Mouse (Mus musculus) kidney, adult 9 months (tissue): Measurements from ENCODE around the gene Gjb4.

Source experiments
- DNase-seq: peaks from one replicate; pipeline ENCODE4 v3.0.0; 2022

Gjb4 gene

GRCm38 (mm10) chr4:127349560-127350300 lies 4.2 kb downstream of the Gjb4 start:
- DNase-seq, result no peak

GRCm38 (mm10) chr4:127345000-127345399 lies 8.9 kb downstream of the Gjb4 start:
- DNase-seq, result no peak

- DNase-seq, result no peak
These were observed 12.5 kb downstream of the Gjb4 start for GRCm38 (mm10) chr4:127341372-127341771.

GRCm38 (mm10) chr4:127337668-127338067 lies 16.2 kb downstream of the Gjb4 start:
- DNase-seq, result no peak

- no peak for DNase-seq
These were observed 18.9 kb downstream of the Gjb4 start for GRCm38 (mm10) chr4:127334870-127335504.

GRCm38 (mm10) chr4:127331171-127331570 lies 22.7 kb downstream of the Gjb4 start:
- DNase-seq, result no peak

GRCm38 (mm10) chr4:127330181-127331100 lies 23.4 kb downstream of the Gjb4 start, which contains the start of gene Gjb3:
Gene Gjb3, minus strand, starts transcription at chr4:127330844.
- DNase-seq, result no peak

GRCm38 (mm10) chr4:127329751-127330150 lies 24.1 kb downstream of the Gjb4 start:
- DNase-seq, result no peak

- DNase-seq, result no peak
These were observed 24.8 kb downstream of the Gjb4 start for GRCm38 (mm10) chr4:127329046-127329445.

- DNase-seq, result no peak
These were observed 25.5 kb downstream of the Gjb4 start for GRCm38 (mm10) chr4:127328378-127328777.

GRCm38 (mm10) chr4:127327749-127328148 lies 26.1 kb downstream of the Gjb4 start:
- no peak for DNase-seq

GRCm38 (mm10) chr4:127327258-127327657 lies 26.6 kb downstream of the Gjb4 start:
- no peak for DNase-seq

GRCm38 (mm10) chr4:127325276-127325675 lies 28.6 kb downstream of the Gjb4 start:
- peak; percentile 54 for DNase-seq

GRCm38 (mm10) chr4:127324759-127325158 lies 29.1 kb downstream of the Gjb4 start:
- peak; percentile 78 for DNase-seq

- DNase-seq, result peak; percentile 83
These were observed 29.6 kb downstream of the Gjb4 start for GRCm38 (mm10) chr4:127324296-127324695.

- peak; percentile 58 for DNase-seq
These were observed 30.2 kb downstream of the Gjb4 start for GRCm38 (mm10) chr4:127323651-127324050.

GRCm38 (mm10) chr4:127319613-127320012 lies 34.3 kb downstream of the Gjb4 start:
- peak; percentile 75 for DNase-seq

- DNase-seq, result peak; percentile 38
These were observed 36.7 kb downstream of the Gjb4 start for GRCm38 (mm10) chr4:127317143-127317542.

GRCm38 (mm10) chr4:127315753-127316152 lies 38.1 kb downstream of the Gjb4 start:
- no peak for DNase-seq

- DNase-seq, result no peak
These were observed 39.3 kb downstream of the Gjb4 start for GRCm38 (mm10) chr4:127314585-127314984.

- peak; percentile 76 for DNase-seq
These were observed 40.0 kb downstream of the Gjb4 start, which contains the start of gene Gja4 for GRCm38 (mm10) chr4:127313861-127314260. Gene Gja4, minus strand, starts transcription at chr4:127314039.

- DNase-seq, result no peak
These were observed 41.5 kb downstream of the Gjb4 start for GRCm38 (mm10) chr4:127312349-127312748.

- DNase-seq, result no peak
These were observed 42.3 kb downstream of the Gjb4 start for GRCm38 (mm10) chr4:127311561-127311960.
